Mouse (Mus musculus) heart, postnatal 25 days (tissue): ENCODE data around the gene Akain1. TPM values are rescaled to one million over a fixed set of nuclear protein-coding genes. Genes with fewer than 3 reads are reported as not detected.

Source experiments
- DNase-seq: peaks from one replicate; pipeline ENCODE4 v3.0.0; 2022; ENCODE audit warnings: low spot score
- intact Hi-C: fragments of 180-260 bp; cut with DNase I; formaldehyde crosslinking; loops from one replicate; pipeline ENCODE4 v1.15.1; 2025
- total RNA-seq, 2 experiments: library from RNA; stranded (reverse); gene quantifications; 2 replicates each; pipeline ENCODE4 v1.2.3; 2021

Gene Akain1
- total RNA-seq, 2 experiments from 2014 or later: 0.11 to 0.18 TPM

DNA sequence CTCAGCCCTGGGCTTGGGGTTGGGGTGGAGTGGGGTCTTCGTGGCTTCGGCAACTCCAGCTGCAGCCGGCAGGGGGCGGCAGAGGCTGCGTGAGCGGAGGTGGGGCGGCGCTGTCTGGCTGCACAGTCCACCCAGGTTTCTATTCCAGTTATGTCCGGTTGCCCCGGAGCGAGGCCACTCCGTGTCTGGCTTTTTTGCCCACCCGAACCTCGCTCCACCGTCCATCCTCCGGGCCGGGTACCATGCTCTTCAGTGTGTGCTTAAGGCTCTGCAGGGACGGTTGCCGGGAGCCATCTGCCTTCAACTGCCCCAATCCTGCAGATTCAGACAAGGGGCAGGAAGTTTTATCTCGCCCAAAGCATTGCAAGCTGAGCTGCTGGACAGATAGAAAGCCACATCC lies 36.3 kb downstream of the Akain1 start:
- intact Hi-C loops: no loop called here

DNA sequence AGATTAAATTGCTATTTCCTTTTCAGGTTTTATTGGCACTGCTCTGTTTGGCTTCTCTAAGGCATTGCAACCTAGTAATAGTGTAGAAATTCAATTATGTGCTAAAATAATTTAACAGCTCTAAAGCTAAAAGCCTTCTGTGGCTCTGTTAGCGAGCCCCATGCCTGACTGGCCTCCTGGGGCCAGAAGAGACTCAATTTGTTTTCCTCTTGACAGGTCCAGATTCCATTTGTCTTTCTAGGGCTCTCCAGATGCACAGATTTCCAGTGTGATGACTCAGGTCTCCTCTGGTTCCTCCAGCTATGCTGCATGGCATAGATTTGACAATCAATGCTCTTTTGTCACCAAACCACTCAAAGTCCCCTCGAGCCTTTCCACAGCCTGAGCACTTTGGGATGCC lies 38.4 kb downstream of the Akain1 start:
- no peak for DNase-seq
- intact Hi-C loops: no loop called here

More for the DNA sequence above, 36.3 kb downstream of the Akain1 start:
- DNase-seq: peak; percentile 11

DNA sequence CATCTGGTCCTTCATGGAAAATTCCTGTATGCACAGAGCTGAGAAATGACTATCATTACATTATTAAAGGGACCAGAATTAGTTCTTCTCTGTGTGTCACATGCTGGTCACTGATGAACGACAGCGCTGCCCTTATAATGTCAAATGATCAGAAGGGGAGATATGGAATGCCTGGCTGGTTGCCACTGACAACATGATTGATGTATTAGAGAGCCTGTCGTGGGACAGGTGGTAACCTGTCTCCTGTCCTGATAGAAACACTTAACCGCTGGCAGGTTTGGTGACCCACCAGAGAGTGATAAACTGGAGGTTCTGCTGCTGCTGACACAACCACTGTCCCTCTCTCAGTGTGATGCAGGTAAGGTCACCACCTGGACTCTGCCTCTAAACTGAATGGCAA lies 40.1 kb downstream of the Akain1 start:
- no peak for DNase-seq
- intact Hi-C loops: no loop called here

DNA sequence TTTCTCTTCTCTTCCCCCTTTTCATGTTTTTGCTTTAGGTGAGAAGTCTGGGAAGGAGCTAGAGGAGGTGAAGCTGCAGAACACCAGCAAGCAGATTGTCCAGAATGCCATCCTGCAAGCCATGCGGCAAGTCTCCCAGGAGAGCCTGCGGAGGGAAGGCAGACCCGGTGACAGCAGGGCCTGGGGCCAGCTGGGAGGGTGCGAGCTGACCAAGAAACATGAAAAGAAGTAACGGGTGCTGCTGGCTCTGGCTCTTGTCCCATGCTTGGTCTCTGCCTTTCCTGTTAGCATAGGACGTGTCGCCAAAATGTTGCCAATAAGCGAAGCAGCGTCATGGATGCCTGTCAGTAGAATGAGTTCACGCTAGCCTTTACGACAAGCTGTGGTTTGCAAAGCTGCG lies 48.0 kb downstream of the Akain1 start:
- intact Hi-C loops: no loop called here
- no peak for DNase-seq

DNA sequence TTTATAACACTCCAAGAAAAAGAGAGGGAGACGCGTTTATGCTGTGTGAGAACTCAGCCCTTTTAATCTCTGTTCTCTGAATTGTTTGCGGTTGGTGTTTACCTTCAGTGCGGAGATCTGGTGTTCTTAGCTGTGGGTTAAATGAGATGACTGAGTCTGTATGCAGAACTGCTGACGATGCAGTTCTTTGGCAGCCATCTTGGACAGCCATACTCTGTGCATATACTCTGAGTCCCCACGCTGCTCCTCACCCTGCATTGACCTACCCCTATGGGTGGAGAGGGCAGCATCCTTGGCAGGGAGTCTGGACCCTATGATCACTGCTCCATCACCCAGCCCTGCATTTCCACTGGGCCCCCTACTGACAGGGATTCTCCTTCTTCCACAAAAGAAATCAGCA lies 48.8 kb downstream of the Akain1 start:
- DNase-seq: no peak
- intact Hi-C loops: no loop called here

DNA sequence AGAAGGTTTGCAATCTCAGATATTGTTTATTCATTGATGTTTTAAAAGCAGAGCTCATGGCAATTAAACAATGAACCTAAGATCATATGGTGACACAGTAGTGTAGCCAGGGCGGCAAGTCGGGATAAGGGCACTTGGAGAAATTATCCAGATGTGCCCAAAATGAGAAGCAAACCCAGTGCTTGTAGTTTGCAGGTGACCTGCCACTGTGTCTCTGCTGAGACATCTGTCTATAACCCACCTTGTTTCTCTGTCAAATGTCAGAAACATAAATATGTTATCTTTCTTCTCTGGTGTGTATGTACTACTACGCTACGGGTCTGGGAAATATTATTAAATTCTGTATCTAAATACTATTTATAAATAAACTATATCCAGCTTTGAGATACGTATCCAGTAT lies 49.7 kb downstream of the Akain1 start:
- DNase-seq: no peak
- intact Hi-C loops: no loop called here

DNA sequence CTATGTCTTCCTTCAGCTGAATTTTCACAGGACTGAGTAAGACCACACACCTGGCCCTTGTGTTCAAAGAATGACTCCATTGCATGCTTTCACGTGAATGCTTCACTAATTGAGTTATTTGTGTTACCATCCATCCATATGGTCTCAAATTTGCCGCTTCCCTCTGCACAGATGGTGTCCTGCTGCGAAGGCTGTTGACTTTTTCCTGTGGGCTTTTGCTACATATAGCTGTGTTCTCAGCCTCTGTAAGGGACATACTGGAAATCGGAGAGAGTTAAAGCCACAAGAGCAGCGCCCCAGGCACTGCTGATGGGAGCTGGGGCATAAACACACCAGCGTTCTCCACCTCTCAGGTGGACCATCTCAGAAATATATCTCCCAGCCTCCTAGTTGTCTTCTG lies 53.2 kb downstream of the Akain1 start:
- intact Hi-C loops: no loop called here
- DNase-seq: no peak

DNA sequence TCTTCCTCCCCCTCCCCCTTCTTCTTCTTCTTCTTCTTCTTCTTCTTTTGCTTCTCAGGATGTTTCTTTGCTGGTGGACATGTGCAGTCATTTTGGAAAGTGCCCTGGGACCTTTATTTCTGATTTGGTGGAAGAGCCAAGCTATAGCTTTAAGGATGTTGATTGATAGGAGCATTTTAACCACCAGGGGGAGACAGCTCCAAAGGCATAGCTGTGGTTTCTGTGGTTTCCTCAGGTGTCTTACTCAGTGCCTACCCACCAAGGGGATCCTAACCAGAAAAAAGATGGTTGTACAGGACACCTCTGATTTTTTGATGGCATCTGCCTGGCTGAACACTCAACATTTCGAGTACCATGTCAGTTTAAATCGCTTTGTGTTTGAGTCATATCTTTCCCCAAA lies 56.4 kb downstream of the Akain1 start:
- intact Hi-C loops: no loop called here
- DNase-seq: no peak

DNA sequence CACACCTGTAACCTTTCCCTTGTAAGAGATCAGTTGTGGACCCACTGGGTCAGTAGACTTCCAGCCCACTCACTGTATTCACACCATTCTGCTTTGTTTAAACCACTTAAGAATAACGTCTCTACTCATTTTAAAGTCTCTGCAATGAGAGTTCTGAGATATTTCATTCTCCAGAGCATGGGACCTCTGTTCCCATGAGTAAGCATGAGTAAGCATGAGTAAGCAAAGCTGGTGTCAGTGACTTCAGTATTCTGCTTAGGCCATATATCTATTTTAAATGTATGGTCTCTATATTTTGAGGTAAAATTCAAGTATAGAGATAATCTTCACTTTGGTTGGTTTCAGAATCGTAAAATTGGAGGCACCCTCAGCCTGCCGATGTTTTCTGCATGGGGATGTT lies 57.0 kb downstream of the Akain1 start:
- DNase-seq: no peak
- intact Hi-C loops: no loop called here

DNA sequence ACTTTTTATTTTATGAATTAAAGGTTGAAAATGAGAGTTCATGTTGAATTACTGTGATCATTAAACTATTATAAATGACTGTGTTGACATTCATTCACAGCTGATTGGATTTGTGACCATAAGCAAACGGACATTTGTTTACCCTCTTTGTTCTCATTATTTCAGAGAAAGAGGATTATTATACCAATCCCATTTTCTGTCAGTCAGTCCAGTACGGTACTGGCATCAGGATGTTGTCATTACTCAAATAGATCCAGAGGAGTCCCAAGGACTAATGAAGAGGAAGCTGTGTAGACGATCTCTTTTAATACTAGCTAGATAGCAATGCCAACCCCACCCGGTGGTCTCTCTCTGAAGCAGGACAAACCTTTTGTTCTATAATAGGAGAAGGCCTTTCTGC lies 58.2 kb downstream of the Akain1 start:
- intact Hi-C loops: no loop called here
- no peak for DNase-seq

DNA sequence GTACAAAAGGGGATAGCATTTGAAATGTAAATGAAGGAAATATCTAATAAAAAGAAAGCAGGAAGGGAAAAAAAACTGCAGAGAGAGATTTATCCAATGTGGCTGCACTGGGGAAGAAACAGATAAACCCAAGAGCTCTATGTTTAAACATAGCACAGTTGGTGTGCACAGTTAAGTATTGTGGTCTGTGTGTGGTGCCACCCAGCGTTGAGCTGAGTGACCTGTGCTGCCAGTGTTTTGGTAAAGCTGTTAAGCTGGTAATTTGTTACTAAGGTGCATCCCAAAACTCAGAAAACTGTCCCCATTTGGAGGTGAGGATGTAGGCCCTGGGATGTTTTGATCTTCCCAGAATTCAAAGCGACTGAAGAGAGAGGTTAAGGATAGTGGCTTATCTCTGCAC lies 59.8 kb downstream of the Akain1 start:
- DNase-seq: no peak
- intact Hi-C loops: no loop called here

DNA sequence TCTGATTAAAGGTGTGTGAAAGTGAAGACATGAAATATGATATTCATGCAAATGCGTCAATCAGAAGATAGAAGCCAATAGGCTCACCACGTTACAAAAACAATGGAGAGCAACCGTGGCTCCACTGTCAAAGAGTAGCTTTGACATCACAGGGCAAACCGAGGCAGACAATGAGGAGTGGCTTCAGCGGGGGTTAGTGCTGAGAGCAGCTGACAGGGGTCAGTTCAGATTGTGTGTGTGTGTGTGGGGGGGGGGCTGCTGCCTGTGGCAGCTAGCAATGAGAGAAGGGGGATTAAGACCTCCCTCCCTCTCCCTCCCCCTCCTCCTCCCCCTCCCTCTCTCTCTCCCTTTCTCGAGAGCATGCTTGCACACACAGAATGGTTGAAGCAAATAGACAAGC lies 60.3 kb downstream of the Akain1 start:
- intact Hi-C loops: no loop called here
- no peak for DNase-seq

DNA sequence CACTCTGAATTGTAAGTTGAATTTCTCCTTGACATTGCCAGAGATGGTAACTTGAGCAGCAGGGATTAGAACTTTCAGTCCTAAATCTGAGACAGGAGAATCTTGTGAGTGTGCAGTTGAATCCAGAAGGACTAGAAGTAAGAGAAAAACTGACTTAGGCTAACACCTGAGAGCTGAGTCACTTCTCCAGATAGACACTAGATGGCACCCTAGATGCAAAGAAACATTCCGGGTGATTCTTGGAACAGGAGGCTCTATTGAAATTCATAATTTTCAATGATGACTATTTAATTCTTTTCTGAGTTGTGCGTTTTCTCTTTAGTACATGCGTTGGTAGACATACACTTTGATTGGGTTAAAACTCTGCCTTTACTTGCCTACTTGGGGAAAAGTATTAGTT lies 66.9 kb downstream of the Akain1 start:
- no peak for DNase-seq
- intact Hi-C loops: no loop called here

DNA sequence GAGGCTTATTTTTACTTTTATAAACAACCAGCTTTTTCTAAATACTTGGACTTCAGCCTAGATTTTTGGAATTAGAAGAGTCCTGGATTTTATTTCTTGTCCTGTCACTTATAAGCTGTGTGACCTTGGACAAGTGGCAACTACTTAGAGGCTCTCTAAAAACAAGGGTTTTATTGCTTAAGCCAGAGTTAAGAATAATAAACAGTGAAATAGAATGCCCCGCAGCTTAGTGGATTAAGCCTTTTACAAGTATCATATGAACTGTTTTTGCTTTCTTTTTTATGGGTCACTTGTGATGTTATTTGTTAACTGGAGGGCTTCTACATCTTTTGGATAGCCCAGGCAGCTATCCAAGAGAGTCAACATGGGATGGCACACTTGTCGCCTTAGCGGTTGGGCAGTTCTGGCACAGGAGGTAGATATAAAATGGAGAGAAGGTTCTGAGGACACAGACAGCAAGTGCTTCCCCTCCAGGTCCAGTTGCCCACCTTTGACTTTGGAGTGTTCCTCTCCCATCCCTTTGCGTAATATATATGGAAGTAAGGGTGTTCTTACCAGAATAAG lies 77.3 kb downstream of the Akain1 start:
- no peak for DNase-seq
- intact Hi-C loops: no loop called here

DNA sequence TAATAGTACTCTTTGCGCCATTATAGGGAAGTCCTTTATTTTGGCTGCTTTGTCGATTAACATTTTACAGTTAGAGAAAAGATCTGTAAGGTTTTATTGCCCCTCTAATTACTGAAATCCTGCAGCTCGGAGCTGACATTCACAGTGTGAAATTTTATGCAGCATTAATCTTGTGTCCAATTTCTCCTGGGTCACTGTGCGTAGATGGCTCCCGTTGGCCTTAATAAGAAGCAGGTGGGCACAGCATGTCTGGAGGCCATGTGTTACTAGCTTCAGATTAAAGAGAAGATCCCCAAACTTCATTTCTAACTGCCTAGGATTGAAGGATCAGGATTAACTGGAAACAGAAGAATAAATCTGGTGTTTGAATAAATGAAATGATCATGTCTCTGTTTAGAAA lies 92.3 kb downstream of the Akain1 start:
- DNase-seq: no peak
- intact Hi-C loops: no loop called here

Other genes starting within 250 kb of the Akain1 start
- 10 to 100 TPM in 1 of 2 experiments, 1 to 10 TPM in 1; 9.5 to 12.6 TPM for gene Zbtb14, start 56.3 kb upstream of the Akain1 start, total RNA-seq